Mouse (Mus musculus): Measurements from ENCODE around the gene Cox7a1.

DNA sequence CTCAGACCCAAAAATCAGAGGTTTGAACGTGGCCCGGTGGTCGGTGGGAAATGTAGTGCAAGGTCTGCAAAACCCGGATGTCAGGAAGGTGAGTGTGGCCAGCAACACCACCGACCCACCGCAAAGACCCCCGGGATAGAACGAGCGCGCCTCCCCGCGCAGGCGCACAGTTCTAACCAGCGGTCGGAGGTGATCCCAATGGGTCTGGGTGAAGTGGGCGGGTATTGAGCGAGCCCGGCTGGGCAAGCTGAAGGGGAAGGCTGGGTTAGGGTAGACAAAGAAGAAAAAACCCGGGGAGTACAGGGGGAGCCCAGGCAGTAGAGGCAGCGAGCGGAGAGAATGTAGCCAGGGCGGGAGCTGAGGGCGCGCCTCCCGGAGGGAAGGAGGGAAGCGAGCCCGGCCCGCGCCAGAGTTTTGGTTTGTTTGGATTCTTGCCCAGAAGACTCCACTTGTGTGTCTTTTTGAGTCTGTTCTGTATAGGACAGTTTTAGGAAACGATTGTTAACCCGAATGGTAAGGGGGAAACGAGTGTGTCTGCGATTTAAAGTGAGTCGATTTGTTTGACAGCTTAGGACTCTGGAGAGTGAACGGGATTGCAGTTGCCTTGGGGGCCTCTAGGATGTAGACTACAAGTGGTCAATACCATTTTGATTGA, 40.3 kb upstream of the Cox7a1 start:
- no peak for TF ChIP-seq CTCF (IDR thresholded peaks at IDR 0.05; ENCODE audit: low read depth)
- no peak for TF ChIP-seq EP300 (IDR thresholded peaks at IDR 0.05; ENCODE audit: low read depth)
